Mouse (Mus musculus) lung, embryonic 14.5 days (tissue): ENCODE results near the gene Sept12. TPM values are rescaled to one million over a fixed set of nuclear protein-coding genes. Genes with fewer than 3 reads are reported as not detected.

Source experiments
- ATAC-seq: fragments of 200-750 bp; cut with Nextera tagmentation; 2 replicates; pipeline ENCODE4 v1.8.0; 2017; ENCODE audit warnings: mild to moderate bottlenecking, moderate TSS enrichment, moderate library complexity; ENCODE audit not compliant: insufficient read depth
- DNase-seq: peaks from one replicate; pipeline ENCODE4 v3.0.0-alpha.2; 2015
- H3K27ac ChIP-seq: fragments of 300-500 bp; sonication (generic); 2 replicates; pipeline ENCODE4 v1.5.1; 2014; ENCODE audit warnings: low read depth, mild to moderate bottlenecking, moderate library complexity
- H3K27me3 ChIP-seq: fragments of 300-500 bp; sonication (generic); 2 replicates; pipeline ENCODE4 v1.6.1; 2014; ENCODE audit warnings: low read length, control low read depth; ENCODE audit not compliant: insufficient read depth
- H3K36me3 ChIP-seq: fragments of 300-500 bp; sonication (generic); 2 replicates; pipeline ENCODE4 v1.6.1; 2014; ENCODE audit warnings: control low read depth; ENCODE audit not compliant: insufficient read depth
- H3K4me1 ChIP-seq: fragments of 300-500 bp; sonication (generic); 2 replicates; pipeline ENCODE4 v1.6.1; 2014; ENCODE audit warnings: antibody characterized with exemption, control low read depth; ENCODE audit not compliant: insufficient read depth
- H3K4me2 ChIP-seq: fragments of 300-500 bp; sonication (generic); 2 replicates; pipeline ENCODE4 v1.6.1; 2014; ENCODE audit warnings: mild to moderate bottlenecking
- H3K4me3 ChIP-seq: fragments of 300-500 bp; sonication (generic); 2 replicates; pipeline ENCODE4 v1.5.1; 2014; ENCODE audit warnings: low read depth, low read length
- H3K9ac ChIP-seq: fragments of 300-500 bp; sonication (generic); 2 replicates; pipeline ENCODE4 v1.6.1; 2014
- H3K9me3 ChIP-seq: fragments of 300-500 bp; sonication (generic); 2 replicates; pipeline ENCODE4 v1.6.1; 2016; ENCODE audit warnings: low read depth, low read length, control low read depth
- CTCF ChIP-seq: IDR thresholded peaks from 2 replicates; pipeline ENCODE4 v1.5.1; 2016; ENCODE audit warnings: antibody characterized with exemption, low read depth
- WGBS: fragments of 180-500 bp; shearing (Covaris S2); extraction: QIAGEN DNeasy Blood & Tissue Kit; methylation state at CpG from one replicate; pipeline ENCODE4 v1.1.7; 2014; 5-methylcytosine and 5-hydroxymethylcytosine counted together
- polyA plus RNA-seq: library from polyadenylated mRNA; unstranded; fragments of >200 nt; fragmentation: Nextera tagmentation; extraction: Ambion mirVana; gene quantifications from 2 replicates; pipeline ENCODE4 v1.2.1, GENCODE M21; 2014

Sept12 gene
- polyA plus RNA-seq, 1 experiment from 2014 or later, result 0.14 TPM

DNA sequence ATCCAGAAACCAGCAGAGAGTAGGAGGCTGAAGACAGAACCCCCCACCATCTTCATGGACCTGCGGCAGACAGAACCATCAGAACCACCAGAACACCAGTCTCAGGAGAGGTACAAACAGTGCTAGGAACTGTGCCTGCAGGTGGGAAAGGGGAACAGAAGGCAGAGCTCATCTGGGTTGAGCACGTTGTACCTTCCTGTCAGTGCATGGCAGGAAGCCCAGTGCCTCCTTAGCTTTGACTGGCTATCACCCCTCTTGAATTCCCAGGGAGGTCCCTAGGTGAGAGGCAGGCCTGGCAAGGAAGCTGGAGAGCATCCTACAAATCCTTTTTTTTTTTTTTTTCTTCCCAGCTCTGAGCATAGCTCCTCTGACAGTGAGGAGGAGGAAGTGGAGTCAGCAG lies 21.5 kb downstream of the Sept12 start:
- DNase-seq (no peak), ATAC-seq (no peak)
- no peak for TF ChIP-seq CTCF
- 60% methylated on average over 2 of the region's 2 CpGs for WGBS
- no peaks in the 10 kb centered on the region for H3K4me1 ChIP-seq
- no peak overlapping the region for H3K9ac ChIP-seq
- H3K27ac ChIP-seq, result no peak overlapping the region
- H3K4me2 ChIP-seq, result no peak overlapping the region
- H3K27me3 ChIP-seq, result no peaks in the 10 kb centered on the region
- H3K4me3 ChIP-seq, result no peak overlapping the region
- no peaks in the 10 kb centered on the region for H3K36me3 ChIP-seq
- H3K9me3 ChIP-seq, result no peaks in the 10 kb centered on the region

DNA sequence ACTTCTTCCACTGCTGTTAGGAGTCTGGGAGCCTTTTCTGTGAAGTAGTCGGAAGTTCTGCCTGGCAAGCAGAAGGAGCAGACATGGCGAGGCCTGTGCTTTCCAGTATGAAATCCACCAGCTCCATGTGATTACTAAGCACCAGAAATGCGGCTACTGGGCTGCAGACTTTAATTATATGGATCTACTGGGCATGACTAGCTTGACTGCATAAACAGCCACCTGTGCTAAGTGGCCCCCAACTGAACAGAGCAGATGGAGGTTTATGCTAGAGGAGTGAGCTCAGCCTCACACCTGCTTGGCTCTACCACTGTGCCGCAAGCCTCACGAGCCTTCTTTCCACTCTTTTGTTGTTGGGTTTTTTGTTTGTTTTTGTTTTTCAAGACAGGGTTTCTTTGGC lies 23.1 kb downstream of the Sept12 start:
- no peak for TF ChIP-seq CTCF
- no peak overlapping the region for H3K9ac ChIP-seq
- 84% methylated on average over 5 of the region's 5 CpGs for WGBS

DNA sequence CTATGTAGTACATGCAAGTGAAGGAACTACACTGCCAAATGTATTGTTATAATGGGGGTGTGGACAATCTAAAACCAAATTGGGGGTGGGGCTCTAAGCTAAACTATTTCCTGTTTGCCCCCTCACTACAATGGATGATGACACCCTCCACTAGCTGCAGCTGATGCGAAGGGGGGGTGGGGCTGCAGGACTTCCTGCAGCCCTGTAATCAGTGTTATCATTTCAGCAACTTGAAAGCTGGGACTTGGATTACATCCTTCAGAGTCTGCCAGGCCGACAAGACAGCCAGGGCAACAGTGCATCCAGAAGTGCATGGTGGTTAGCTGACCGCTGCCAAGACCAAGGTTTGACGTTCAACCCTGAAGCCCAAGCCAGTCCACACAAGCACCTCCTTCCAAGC lies 26.0 kb downstream of the Sept12 start:
- H3K27ac ChIP-seq, result peak overlapping the region; percentile 33; the same call in 1 of the 2 replicates

More for the DNA sequence above, 23.1 kb downstream of the Sept12 start:
- H3K4me1 ChIP-seq, result no peaks in the 10 kb centered on the region
- H3K4me2 ChIP-seq, result no peak overlapping the region
- H3K9me3 ChIP-seq, result no peaks in the 10 kb centered on the region
- H3K27me3 ChIP-seq, result no peaks in the 10 kb centered on the region
- H3K4me3 ChIP-seq, result no peak overlapping the region
- ATAC-seq (no peak), DNase-seq (no peak)
- H3K27ac ChIP-seq, result no peak overlapping the region
- no peaks in the 10 kb centered on the region for H3K36me3 ChIP-seq

DNA sequence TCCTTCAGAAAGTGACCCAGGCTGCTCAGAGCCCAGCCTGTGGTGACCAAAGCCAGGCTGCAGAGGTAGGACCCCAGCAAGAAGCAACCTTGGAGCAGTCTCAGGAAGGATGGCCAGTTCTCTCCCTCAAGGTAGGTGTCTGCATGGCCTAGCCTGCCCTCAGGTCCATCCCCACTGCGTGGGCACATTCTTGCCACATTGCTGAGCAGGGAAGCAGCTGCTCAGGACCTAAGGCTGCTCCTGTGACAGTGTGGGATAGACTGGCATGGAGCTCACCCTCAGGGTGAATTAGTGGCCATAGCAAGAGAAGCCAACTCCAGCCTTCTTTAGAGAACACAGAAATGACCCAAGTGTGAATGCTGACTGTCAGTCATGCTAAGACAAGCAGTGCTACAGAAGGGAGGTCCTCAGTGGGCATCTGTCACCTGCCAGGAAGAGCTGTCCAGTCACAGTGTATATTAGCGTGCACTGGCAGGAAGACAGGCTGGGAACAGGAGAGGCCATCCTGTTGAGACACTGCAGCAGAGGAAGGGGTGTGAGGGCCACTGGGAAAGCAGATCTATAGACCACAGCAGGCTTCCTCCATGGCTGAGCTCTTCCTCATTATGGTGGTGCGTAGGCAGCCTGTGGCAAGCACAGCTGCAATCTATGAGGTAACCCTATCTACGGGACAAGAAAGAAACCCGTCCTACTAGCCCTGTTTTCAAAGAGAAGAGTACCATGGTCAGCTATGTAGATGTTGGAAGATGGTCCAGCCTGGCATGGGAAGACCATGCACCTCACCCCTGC lies 28.4 kb downstream of the Sept12 start:
- H3K27ac ChIP-seq, result no peak overlapping the region
- no peaks in the 10 kb centered on the region for H3K27me3 ChIP-seq
- no peaks in the 10 kb centered on the region for H3K4me1 ChIP-seq
- 82% methylated on average over 5 of the region's 5 CpGs for WGBS
- H3K9ac ChIP-seq, result no peak overlapping the region
- ATAC-seq (no peak), DNase-seq (peak; percentile 8)
- H3K4me3 ChIP-seq, result no peak overlapping the region
- no peak overlapping the region for H3K4me2 ChIP-seq
- no peaks in the 10 kb centered on the region for H3K9me3 ChIP-seq
- H3K36me3 ChIP-seq, result no peaks in the 10 kb centered on the region
- no peak for TF ChIP-seq CTCF

More for the DNA sequence above, 26.0 kb downstream of the Sept12 start:
- no peak for ATAC-seq
- no peaks in the 10 kb centered on the region for H3K27me3 ChIP-seq
- H3K36me3 ChIP-seq, result no peaks in the 10 kb centered on the region
- no peaks in the 10 kb centered on the region for H3K9me3 ChIP-seq
- TF ChIP-seq CTCF, result no peak
- no peak overlapping the region for H3K4me3 ChIP-seq
- H3K4me1 ChIP-seq, result no peaks in the 10 kb centered on the region
- H3K4me2 ChIP-seq, result no peak overlapping the region
- 58% methylated on average over 4 of the region's 4 CpGs for WGBS
- H3K9ac ChIP-seq, result no peak overlapping the region
- DNase-seq, result peak; percentile 55

DNA sequence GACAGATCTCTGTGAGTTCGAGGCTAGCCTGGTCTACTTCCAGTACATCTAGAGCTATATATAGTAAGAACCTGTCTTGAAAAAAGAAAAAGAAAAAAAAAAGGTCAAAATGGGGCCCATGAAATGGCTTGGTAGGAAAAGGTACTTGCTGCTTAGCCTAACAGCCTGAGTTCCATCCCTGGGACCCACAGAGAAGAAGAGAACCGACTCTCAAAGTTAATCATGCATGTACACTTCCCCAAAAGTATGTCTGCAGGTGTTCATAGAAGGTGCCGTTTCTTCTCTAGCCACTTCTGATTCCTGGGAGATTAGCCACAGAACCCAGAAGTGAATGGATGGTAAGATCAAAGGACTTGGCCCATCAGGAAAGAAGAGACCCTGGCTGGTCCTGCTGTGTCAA lies 29.2 kb downstream of the Sept12 start:
- ATAC-seq, result no peak
- no peak overlapping the region for H3K4me2 ChIP-seq
- H3K4me1 ChIP-seq, result 0 out of 2 replicates have a peak, but pooled peaks cover under 1% of the 10 kb centered on the region
- WGBS, result 75% methylated on average over 3 of the region's 3 CpGs
- no peak overlapping the region for H3K27ac ChIP-seq
- H3K4me3 ChIP-seq, result no peak overlapping the region
- no peak for DNase-seq
- no peak overlapping the region for H3K9ac ChIP-seq
- no peaks in the 10 kb centered on the region for H3K27me3 ChIP-seq
- no peaks in the 10 kb centered on the region for H3K36me3 ChIP-seq
- no peaks in the 10 kb centered on the region for H3K9me3 ChIP-seq
- no peak for TF ChIP-seq CTCF

DNA sequence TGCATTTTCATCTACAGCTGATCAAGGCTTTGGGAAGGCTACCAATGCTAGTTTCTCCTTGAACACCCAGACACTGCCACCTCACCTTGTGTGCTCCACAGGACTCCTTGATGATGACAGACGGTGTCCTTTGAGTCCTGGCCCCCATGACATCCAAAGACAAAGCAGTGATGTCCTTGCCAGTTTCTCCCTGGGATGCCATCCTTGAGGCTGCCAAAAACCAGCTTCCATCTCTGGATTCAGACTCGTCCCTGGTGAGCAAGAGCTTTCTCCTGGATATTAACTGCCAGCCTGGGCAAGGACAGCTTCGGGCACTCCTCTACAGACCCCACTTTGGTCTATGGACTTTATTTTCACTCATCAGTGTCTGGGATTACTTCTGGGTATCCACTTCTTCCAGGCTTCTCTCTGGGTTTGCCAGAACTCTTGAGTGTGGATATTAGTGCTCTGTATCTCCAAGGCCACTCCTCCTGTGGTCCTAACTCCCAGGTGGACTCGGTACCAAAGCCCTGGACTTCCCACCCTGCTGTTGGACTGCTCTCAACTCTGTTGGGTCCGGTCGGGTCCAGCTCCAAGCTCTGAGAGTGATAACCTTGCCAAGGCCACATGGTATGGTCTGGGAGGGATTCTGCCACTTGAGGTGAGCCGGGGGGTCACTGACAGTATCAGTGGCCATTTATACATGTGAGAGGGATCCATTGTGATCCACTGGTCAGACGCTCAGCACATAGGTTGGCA lies 32.1 kb downstream of the Sept12 start:
- whole genome bisulfite sequencing, result 85% methylated on average over 8 of the region's 8 CpGs
- DNase-seq (no peak), ATAC-seq (no peak)
- H3K36me3 ChIP-seq, result no peaks in the 10 kb centered on the region
- no peaks in the 10 kb centered on the region for H3K27me3 ChIP-seq
- no peak overlapping the region for H3K9ac ChIP-seq
- H3K4me1 ChIP-seq, result 0 out of 2 replicates have a peak, but pooled peaks cover 3% of the 10 kb centered on the region
- no peaks in the 10 kb centered on the region for H3K9me3 ChIP-seq
- peak overlapping the region; percentile 87 for H3K4me2 ChIP-seq
- TF ChIP-seq CTCF, result no peak
- no peak overlapping the region for H3K4me3 ChIP-seq
- no peak overlapping the region for H3K27ac ChIP-seq
